Mouse (Mus musculus) megakaryocyte, embryonic 14.5 days (primary cell): ENCODE data around the gene Ager. TPM values are rescaled to one million over a fixed set of nuclear protein-coding genes. Genes with fewer than 3 reads are reported as not detected.

Experiments used
- H3K27me3 ChIP-seq: replicated peaks from 2 replicates; pipeline ENCODE3; 2012; ENCODE audit warnings: inconsistent platforms
- H3K36me3 ChIP-seq: replicated peaks from 2 replicates; pipeline ENCODE3; 2012; ENCODE audit warnings: low read length, inconsistent platforms, mixed read lengths
- H3K4me1 ChIP-seq: 2 replicates; pipeline ENCODE4 v1.6.1; 2012; ENCODE audit warnings: inconsistent platforms
- H3K4me3 ChIP-seq: replicated peaks from 2 replicates; pipeline ENCODE3; 2012; ENCODE audit warnings: moderate library complexity, mild to moderate bottlenecking, inconsistent platforms
- H3K9me3 ChIP-seq: 2 replicates; pipeline ENCODE4 v1.6.1; 2012; ENCODE audit warnings: inconsistent platforms
- FLI1 ChIP-seq: IDR thresholded peaks from 2 replicates; pipeline ENCODE4 v1.6.1; 2012; ENCODE audit warnings: low read length, inconsistent platforms, mixed read lengths
- GATA1 ChIP-seq: IDR thresholded peaks from 3 replicates; pipeline ENCODE4 v1.6.1; 2012; ENCODE audit warnings: mixed read lengths, low read length, inconsistent platforms, borderline replicate concordance
- polyA plus RNA-seq: library from polyadenylated mRNA; stranded (reverse); fragments of >175 nt; gene quantifications from 2 replicates; pipeline ENCODE4 v1.2.3, GENCODE M21; 2012; ENCODE audit warnings: low replicate concordance; ENCODE audit not compliant: insufficient read depth

Gene Ager
- polyA plus RNA-seq, 1 experiment: 32.8 TPM

DNA sequence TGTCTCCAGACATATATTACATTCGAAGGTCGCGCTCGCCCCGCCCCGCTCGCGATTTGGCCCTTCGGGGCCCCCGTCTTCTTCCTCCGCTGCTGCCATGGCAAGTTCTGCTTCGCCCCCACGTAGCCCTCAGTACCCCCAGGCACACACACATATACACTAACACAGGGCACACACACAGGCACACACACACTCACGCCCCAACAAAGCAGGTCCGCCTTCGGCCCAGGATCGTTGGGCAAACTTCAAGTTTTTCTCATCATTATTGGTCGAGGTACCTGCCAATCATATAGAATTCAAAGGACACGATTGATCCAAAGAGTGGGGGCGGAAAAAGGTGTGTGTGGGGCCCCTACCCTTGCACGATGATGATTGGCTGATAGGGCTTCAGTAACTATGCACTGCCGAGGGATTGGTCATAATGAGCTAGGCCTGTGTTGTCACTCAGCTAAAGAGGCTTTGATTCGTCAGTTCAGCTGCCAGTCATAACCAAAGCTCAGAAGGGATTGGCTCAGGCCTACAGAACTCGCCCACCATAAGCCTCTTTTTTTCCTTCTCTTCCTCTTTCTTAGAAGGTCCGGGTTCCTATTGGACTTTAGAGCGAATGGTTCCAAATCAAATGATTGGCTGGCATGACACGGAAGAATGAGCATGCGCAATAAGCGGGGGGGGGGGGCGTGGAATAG lies 5.9 kb downstream of the Ager start, which contains the start of gene Rnf5:
Gene Rnf5 (minus strand): TSS at position 316 of the 686 bp plus-strand sequence.
- Histone ChIP-seq H3K27me3 (no peaks in the 10 kb centered on the region), H3K4me1 (peaks cover 68% of the 10 kb centered on the region), H3K4me3 (peak within 1 kb of the TSS; percentile 99), H3K9me3 (no peaks in the 10 kb centered on the region), H3K36me3 (peaks cover 49% of the 10 kb centered on the region)
- TF ChIP-seq GATA1 (no peak), FLI1 (no peak)

DNA sequence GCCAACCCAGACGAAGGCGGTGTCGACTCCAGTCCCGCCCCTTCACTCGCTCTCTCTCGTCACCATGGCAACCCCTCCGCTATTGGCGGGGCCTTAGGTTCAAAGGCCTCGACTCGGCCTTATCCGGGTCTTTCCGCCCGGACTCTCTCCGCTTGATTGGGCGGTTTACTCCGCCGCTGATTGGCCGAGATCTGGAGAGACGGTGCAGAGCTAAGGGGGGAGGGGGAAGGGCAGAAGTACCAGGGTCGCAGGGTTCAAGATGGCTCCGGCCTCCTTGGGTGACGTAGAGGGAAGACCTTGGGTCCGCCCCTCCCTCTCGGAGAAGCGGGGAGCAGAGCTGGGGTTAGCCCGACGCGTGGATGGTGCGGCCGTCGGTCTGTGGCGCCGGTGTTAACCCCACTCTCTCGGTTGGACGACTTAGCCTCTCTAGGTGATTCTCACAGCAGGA lies 6.4 kb downstream of the Ager start, which contains the start of gene Agpat1:
Gene Agpat1 (plus strand): TSS at position 202 of the 448 bp plus-strand sequence.
- Histone ChIP-seq H3K9me3 (no peaks in the 10 kb centered on the region), H3K4me1 (peaks cover 72% of the 10 kb centered on the region), H3K36me3 (peaks cover 49% of the 10 kb centered on the region), H3K4me3 (peak within 1 kb of the TSS; percentile 99), H3K27me3 (no peaks in the 10 kb centered on the region)
- TF ChIP-seq FLI1 (no peak), GATA1 (no peak)

DNA sequence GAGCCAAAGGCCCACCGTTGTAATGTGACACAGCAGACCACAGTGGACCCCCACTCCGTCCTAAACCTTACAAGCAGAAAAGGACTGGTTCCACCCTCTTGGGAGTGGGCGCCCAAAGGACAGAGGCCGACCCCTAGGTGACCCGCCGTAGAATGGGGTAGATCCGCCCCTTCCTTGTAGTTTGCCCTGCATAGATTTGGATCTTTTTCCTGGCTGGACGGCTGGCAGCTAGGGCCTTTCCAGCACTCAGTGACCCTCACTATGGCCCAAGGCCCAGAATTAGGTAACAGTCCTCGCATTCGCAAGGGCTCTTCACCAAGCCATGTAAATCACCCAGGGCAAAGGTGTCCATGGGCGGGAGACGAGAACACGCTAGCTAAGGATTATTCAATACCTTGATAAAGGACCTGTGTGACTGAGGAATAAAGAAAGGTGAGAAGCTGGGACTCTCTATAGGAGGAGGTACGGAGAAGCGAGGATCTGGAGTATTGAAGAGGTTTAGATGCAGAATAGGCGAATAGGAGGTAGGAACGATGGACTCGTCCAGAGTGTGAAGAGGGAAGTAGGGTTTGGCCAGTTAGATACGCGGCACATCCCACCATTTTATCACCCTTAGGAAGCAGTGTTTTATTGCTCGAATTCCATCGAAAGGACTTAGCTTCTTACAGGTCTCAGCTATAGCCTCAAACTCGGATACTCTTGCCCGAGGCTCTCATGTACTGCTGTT lies 7.0 kb downstream of the Ager start:
- peaks cover 72% of the 10 kb centered on the region for H3K4me1 ChIP-seq

DNA sequence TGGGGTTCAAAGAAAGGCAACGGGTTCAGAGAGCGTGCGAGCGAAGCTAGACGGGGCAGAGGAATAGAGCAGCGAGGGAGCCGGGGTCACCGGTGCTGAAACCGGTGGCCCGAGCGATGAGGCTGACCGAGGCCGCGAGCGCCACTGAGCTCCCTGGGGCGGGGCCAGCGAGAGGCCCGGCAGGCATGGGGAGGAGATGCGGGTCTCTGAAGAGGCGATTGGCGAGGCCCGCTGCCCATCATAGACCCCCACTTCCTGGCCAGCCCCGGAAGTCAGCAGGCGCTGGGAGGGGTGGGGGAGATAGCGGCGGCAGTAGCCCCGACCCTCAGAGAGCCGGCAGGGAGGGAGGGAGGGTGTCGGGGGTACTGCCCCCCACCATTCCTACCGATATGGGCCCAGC lies 7.9 kb downstream of the Ager start:
- peak overlapping the region; percentile 99 for H3K4me3 ChIP-seq
- H3K27me3 ChIP-seq: no peaks in the 10 kb centered on the region

More for the DNA sequence above, 7.0 kb downstream of the Ager start:
- TF ChIP-seq FLI1 (no peak), GATA1 (no peak)
- Histone ChIP-seq H3K9me3 (no peaks in the 10 kb centered on the region), H3K4me3 (peak overlapping the region; percentile 99), H3K36me3 (peaks cover 47% of the 10 kb centered on the region), H3K27me3 (no peaks in the 10 kb centered on the region)

DNA sequence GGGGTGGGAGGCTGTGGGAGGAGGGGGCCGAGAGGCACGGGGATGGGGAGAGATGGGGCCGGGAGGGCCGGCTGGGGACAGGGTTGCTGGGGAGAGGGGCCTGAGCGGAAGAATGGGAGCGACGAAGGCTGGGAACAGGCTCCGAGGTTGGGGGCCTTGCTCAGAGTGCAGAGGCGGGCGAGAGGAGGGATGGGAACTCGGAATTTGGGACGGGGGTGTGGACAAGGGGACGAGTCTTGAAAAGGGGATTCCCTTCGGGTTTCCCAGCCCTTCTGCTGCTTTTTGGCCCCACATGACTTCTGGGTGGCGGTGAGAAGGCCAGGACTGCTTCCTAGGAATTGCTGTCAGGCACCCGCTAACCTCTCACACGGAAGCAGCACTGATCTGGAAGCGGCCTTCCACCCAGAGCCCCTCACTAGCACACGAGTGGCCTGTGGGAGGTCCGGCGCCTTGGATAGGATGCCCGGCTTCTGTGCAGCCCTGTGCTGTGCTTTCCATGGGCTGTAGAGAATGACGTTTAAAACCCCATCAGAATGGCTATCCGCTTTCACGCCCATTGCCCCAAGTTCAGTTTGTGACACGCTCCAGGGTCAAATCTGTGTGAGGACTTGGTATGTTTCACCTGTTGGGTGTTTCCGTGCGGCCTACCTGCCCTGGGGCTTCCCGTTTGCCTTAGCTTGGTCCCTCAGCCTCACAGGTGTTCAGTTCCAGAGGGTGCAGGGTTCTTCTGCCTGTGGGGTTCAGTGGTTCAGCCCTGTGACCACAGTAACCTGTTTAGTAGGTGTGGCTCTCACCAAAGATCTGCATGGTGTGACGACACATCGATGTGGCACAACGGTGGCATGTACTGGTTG lies 8.8 kb downstream of the Ager start:
- Histone ChIP-seq H3K4me1 (peaks cover 73% of the 10 kb centered on the region), H3K27me3 (no peaks in the 10 kb centered on the region), H3K36me3 (peaks cover 48% of the 10 kb centered on the region), H3K4me3 (peak overlapping the region; percentile 99), H3K9me3 (no peaks in the 10 kb centered on the region)
- TF ChIP-seq FLI1: no peak
- TF ChIP-seq GATA1: no peak

More for the DNA sequence above, 7.9 kb downstream of the Ager start:
- Histone ChIP-seq H3K9me3 (no peaks in the 10 kb centered on the region), H3K4me1 (peaks cover 72% of the 10 kb centered on the region), H3K36me3 (peaks cover 47% of the 10 kb centered on the region)
- TF ChIP-seq GATA1 (no peak), FLI1 (peak; percentile 53; the same call in 1 of the 2 replicates)

DNA sequence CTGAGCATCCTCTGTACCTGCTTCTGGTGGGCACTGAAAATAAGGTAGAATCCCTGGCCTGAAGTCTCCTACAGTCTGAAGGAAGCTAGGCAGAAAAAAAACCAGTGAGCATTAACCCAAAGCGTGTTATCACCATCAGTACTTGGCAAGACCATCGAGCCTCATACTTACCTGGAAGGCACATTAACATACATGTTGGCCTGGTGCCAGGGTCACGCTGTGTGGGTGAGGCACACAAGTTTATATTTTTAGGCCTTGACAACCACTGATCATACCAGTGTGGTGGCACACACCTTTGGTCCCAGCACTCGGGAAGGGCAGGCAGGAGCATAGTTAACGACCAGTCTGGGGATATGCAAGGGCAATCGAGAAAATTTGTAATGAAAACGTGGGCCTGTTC lies 10.3 kb downstream of the Ager start:
- H3K9me3 ChIP-seq: no peaks in the 10 kb centered on the region
- H3K36me3 ChIP-seq: peaks cover 54% of the 10 kb centered on the region
- no peaks in the 10 kb centered on the region for H3K27me3 ChIP-seq
- H3K4me1 ChIP-seq: peaks cover 58% of the 10 kb centered on the region
- TF ChIP-seq GATA1: no peak
- no peak for TF ChIP-seq FLI1
- peak overlapping the region; percentile 8 for H3K4me3 ChIP-seq

DNA sequence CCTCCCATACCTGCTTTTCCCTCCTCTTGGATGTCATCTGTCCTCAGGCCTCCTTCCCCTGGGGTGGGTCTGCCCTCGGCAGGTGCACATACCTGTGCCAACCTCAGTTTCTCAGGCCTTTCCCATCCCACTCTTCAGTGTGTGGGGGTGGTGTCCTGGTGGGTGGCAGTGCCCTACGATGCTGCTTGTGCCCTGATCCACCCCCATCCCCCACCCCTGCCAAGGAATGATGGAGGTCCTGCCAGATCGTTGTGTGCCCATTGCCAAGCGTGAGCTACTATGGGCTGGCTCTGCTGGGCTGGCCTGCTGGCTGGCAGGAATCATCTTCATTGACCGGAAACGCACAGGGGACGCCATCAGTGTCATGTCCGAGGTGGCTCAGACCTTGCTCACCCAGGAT lies 13.4 kb downstream of the Ager start:
- Histone ChIP-seq H3K9me3 (no peaks in the 10 kb centered on the region), H3K36me3 (peaks cover 85% of the 10 kb centered on the region), H3K4me1 (peaks cover 46% of the 10 kb centered on the region), H3K27me3 (no peaks in the 10 kb centered on the region), H3K4me3 (no peak overlapping the region)
- TF ChIP-seq FLI1 (no peak), GATA1 (no peak)

DNA sequence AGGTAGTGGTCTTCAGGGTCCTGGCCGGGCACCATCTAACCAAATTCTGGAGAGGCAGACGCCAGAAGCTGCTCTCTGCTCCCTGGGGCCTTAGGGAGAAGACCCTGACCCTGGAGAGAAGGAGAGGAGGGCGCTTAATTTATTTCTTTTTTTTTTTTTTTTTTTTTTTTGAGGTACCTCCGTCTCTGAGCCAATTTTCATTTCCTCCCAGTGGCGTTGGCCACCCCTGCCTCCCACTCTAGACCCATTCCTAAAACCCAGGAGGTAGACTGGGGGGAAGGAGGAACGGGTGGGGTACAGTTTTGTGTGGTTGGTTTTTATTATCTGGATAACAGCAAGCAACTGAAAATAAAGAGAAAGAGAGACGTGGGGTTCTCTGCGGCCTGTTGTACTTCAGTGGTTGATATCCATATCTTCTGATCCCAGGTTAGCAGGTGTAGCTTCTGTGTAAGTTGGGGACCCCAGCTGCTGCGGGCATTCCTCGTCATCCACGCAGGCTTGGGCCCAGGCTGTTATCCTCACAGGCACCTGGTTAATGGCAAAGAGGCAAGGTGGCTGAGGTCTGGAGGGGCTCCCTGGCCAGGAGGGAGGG lies 15.5 kb downstream of the Ager start:
- Histone ChIP-seq H3K9me3 (no peaks in the 10 kb centered on the region), H3K36me3 (peaks cover 90% of the 10 kb centered on the region)
- TF ChIP-seq GATA1 (no peak), FLI1 (no peak)

DNA sequence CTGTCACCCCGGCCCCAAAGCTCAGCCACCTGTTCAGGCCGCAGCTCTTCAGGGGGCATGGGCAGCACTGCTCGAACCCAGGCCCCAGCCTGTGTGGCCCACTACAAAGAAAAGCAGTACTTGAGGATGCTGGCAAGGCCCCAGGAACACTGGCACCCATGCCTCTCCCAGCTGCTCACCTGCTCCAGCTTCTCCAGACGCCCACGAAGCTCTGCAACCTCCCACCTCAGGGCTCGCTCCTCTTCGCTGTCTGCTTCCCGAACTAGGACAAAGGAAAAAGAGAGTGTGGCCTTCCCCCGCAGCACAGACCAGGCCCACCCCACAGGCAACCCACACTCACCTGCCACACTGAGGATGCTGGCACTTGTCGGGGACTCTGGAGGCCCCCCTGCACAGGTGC lies 16.2 kb downstream of the Ager start:
- Histone ChIP-seq H3K36me3 (peaks cover 85% of the 10 kb centered on the region), H3K4me1 (peaks cover 25% of the 10 kb centered on the region), H3K27me3 (no peaks in the 10 kb centered on the region), H3K4me3 (no peak overlapping the region), H3K9me3 (no peaks in the 10 kb centered on the region)
- TF ChIP-seq GATA1 (no peak), FLI1 (no peak)

More for the DNA sequence above, 15.5 kb downstream of the Ager start:
- Histone ChIP-seq H3K4me3 (no peak overlapping the region), H3K4me1 (peaks cover 32% of the 10 kb centered on the region), H3K27me3 (no peaks in the 10 kb centered on the region)

DNA sequence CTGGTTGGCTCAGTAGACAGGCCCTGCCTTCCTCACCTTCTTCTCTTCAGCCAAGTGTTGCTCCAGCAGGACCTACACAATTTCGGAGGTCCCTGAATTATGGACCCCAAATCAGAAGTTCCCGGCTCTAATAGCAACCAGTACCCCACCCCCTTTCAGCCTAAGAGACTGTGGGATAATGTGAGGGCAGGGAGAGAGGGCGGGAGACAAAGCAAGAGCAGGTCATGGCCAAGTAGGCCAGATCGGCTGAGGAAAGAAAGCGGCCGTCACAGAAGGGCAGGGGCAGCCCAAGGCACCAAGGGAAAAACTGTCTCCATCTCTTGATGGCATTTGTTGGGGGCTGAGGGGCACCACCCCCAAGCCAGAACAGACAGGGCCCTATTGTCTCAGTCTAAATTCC lies 18.2 kb downstream of the Ager start, which contains the start of gene Egfl8:
Gene Egfl8 (minus strand): TSS at position 101 of the 400 bp plus-strand sequence.
- H3K27me3 ChIP-seq: no peaks in the 10 kb centered on the region
- no peaks in the 10 kb centered on the region for H3K9me3 ChIP-seq
- H3K36me3 ChIP-seq: peaks cover 78% of the 10 kb centered on the region
- no peak within 1 kb of the TSS for H3K4me3 ChIP-seq
- peaks cover 12% of the 10 kb centered on the region for H3K4me1 ChIP-seq
- no peak for TF ChIP-seq FLI1
- TF ChIP-seq GATA1: no peak
